Mouse (Mus musculus) neutrophil, adult 5-6 weeks (primary cell): ENCODE results near the gene Pla1a. TPM values are rescaled to one million over a fixed set of nuclear protein-coding genes. Genes with fewer than 3 reads are reported as not detected.

Source experiments
- ATAC-seq: fragments of 151-379, 151-347 bp; 2 replicates; pipeline ENCODE4 v1.8.0; 2017; ENCODE audit warnings: mild to moderate bottlenecking, moderate TSS enrichment; ENCODE audit not compliant: insufficient number of reproducible peaks, poor library complexity, low FRiP score, severe bottlenecking; ENCODE audit errors: extremely low read depth
- total RNA-seq: library from RNA; stranded (forward); fragments of 200-1000 nt; gene quantifications from 2 replicates; pipeline ENCODE4 v1.2.3, GENCODE M21; 2017

The Pla1a gene
- total RNA-seq, 1 experiment from 2014 or later: 0.47 TPM

DNA sequence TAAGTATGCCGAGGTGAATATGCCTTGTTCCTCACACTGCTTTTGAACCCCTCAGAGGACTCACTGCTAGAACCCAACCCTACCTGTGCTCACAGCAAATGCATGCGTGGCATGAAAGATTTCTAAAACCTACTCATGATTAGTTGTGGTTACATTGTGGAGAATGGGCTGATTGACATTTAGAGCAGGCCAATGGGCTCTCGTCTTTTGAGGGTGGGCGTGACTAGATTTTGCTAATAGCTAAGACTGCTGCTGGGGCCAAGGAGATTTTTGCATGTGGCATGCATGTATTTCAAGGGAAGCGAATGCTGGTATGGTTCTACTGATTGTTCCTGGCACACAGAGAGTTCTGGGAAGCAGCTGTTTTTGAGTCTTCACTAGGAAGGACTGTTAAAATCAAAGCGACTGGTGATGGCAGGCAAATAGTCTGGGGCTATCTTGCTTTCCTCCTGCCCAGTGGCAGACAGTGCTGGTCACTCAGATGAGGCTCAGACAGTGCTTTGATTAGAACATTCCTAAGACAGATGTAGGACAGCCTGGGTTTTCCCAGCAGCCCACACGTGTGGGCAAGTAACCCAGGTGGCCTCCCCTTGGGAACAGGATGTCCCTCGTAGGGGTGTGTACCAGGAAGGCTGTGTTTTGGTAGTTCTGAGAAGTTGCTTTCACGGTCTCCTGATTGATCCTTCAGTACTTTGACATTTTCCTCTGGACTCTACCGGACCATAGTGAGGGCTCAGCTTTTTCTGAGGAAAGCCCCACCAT, 58.4 kb downstream of the Pla1a start:
- ATAC-seq: no peak

DNA sequence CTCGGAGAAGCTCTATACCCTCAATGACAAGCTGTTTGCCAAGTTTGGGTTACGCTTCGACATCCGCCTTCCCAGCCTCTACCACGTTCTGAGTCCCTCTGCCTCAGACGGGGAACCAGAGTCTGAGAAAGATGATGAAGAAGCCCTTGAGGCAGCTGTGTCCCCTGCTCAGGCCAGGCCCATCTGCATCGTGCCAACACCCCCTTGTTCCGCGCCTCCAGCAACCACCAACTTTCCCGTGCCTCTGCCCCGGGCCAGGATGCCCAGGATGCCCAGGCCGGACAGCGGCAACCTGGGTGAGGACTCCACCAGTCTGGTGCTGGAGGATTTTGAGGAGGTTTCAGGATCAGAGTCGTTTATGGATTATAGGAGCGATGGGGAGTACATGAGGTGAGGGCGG, 59.0 kb downstream of the Pla1a start:
- ATAC-seq: no peak

- no peak for ATAC-seq
Observed at GRCm38 (mm10) chr16:38373439-38373838, 59.5 kb downstream of the Pla1a start.

- ATAC-seq: no peak
Observed at GRCm38 (mm10) chr16:38372876-38373275, 60.1 kb downstream of the Pla1a start.

GRCm38 (mm10) chr16:38371705-38372296, 61.1 kb downstream of the Pla1a start:
- no peak for ATAC-seq

DNA sequence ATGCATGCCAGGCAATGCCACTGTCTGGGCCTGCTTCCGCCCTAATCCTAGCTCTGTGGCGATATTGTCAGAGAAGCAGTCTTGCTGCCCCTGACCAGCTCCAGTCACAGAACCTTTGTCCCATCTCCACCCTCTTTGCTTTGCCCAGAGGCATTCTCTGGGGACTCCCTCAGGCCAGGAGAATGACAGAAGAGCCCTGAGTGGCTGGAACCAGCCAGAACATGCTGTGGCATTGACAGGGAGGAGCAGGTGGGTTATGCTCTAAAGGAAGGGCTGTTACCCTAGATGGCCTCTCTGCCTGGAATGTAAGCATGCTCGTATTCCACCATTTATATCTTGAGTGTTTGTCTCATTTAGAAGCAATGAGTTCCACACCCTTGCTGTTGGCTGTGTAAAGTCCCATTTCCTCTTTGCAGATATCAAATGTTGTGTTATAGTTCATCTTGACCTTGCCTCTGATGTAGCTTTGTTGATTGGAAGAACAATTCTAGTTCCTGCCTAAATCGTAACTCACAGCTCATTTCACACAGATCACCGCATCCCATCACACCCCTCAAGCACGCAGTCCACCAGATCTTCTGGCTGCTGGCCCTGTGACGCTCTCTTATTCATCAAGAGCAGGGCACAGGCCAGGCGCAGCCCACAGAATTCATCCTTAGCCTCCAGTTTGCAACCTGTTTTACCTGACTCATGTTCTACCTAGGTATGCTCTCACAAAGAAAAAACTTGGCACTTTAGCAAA, 62.1 kb downstream of the Pla1a start:
- ATAC-seq: no peak

- ATAC-seq: no peak
Observed at GRCm38 (mm10) chr16:38369992-38370484, 62.9 kb downstream of the Pla1a start.

GRCm38 (mm10) chr16:38369431-38369830, 63.5 kb downstream of the Pla1a start:
- ATAC-seq: no peak

- no peak for ATAC-seq
Observed at GRCm38 (mm10) chr16:38369000-38369399, 63.9 kb downstream of the Pla1a start.

DNA sequence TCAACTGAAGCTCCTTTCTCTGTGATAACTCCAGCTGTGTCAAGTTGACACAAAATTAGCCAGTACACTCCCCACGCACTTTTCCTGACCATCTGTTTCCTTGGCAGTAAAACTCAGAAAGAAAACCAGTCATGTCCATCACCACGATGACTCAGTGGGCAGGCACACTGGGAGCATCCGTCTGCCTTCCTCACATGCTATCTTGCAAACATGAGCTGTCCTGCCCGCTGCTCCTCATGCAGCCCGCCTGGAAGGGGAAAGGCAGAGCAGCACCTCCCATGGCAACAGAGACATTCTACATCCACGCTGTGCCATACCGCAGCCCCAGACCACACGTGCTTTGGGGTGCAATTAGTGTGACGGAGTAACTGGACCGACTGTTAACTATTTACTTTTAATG, 64.6 kb downstream of the Pla1a start:
- ATAC-seq: no peak

DNA sequence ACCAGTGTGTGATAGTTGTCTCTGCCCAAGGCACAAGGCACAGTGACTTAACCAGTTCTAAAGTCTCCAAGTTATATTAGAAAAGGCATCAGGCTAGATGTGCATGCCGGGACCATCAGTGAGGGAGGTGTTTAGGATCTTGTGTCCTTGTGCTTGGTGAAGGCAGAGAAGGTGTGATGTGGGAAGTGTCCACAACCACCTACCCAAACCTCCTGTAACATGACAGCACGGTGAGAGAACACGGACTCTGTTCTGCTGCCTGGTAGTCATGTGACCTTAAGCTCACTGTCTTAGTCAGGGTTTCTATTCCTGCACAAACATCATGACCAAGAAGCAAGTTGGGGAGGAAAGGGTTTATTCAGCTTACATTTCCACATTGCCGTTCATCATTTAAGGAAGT, 66.7 kb downstream of the Pla1a start:
- no peak for ATAC-seq

- no peak for ATAC-seq
Observed at GRCm38 (mm10) chr16:38365390-38365789, 67.6 kb downstream of the Pla1a start.

GRCm38 (mm10) chr16:38363657-38364056, 69.3 kb downstream of the Pla1a start:
- ATAC-seq: no peak

DNA sequence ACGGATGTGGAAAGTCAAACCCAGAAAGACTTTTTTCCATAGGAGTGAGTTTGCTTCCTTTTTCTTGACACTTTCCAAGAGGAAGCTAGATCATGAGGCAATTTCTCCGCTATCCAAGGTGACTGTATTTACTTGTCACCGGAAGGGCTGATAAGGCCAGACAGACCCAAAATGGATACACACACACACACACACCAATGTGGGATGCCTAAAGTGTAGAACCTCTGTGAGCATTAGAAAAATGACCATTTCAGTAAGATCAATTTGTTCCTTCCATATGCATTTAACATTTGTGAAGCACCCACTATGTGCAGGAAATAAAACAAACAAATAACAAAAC, 69.7 kb downstream of the Pla1a start:
- no peak for ATAC-seq

DNA sequence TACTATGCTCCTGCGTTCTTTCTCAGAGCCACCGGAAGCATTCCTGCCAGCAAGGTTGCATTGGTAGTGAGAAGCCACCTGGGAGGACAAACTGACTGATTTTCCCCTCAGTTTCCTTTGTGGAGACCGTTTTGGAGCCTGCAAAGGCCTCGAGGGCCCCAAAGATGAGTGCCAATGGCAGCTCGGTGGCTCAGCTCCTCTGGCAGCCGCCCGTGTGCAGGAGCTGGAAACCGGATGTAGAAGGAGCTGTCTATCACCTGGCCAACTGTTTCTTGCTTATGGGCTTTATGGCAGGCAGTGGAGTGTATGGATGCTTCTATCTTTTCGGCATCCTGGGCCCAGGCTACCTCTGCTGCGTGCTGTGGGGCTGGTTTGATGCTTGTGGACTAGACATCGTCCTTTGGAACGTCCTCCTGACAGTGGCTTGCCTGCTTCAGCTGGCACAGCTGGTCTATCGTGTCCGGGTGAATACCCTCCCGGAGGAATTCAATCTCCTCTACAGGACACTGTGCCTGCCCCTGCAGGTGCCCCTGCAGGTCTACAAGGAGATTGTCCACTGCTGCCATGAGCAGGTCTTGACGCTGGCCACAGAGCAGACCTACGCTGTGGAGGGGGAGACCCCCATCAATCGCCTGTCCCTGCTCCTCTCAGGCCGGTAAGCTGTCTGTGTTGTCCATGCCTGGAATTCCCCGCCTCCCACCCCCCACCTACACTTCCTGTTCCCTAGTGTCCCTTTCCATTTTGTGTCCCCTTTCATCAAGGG, 70.3 kb downstream of the Pla1a start:
- ATAC-seq: no peak

DNA sequence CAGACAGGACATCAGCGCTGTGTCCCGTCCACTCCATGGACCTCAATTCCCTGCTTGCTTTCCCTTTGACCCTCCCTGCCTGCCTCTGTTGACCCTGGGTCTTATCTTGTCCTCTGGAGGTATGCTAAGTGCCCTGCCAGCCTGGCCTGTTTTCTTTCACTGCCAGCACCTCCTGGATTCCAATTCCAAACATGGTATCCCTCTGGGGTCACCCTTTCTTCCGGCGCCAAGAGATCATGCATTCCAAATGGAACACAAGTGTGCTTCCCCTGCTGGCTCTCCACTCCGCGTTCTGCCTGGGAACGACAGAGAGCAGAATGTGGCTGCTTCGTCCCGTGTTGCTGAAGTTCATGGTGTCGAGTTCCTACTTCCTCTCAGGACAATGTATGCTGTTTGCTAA, 71.0 kb downstream of the Pla1a start, which contains the start of gene Popdc2:
Gene Popdc2 (plus strand): TSS at position 277 of the 400 bp plus-strand sequence.
- no peak for ATAC-seq

GRCm38 (mm10) chr16:38360317-38360716, 72.6 kb downstream of the Pla1a start:
- ATAC-seq: no peak

- no peak for ATAC-seq
Observed at GRCm38 (mm10) chr16:38359857-38360256, 73.1 kb downstream of the Pla1a start.

DNA sequence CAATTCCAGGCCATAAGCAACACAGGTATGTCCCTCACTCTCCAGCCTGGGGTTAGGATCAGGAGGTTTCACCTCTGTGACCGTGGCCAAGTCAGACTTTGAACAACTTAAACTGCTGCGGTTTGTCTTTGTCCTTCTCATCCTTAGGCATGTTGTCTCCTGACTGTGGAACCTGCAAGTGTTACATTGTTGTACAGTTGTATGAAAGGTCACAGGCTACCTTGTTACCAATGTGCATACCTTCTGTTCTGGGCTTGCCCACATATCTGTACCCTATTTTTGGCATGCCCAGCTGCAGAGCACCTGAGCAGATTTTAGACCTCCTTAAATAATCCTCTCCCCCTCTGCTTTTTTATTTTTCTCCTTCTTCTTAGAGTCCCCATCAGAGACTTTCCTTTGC, 73.7 kb downstream of the Pla1a start:
- no peak for ATAC-seq
